Mouse (Mus musculus) cerebellum, postnatal 25 days (tissue): Measurements from ENCODE around the gene Ppp1r2.
"Not testable (repeated sequence)": the region's sequence is repeated elsewhere in the genome, so short reads cannot be mapped to it uniquely, and the experiment has no call there.

Experiments used
- DNase-seq, 2 experiments: peaks; one replicate each; pipeline ENCODE4 v3.0.0; 2021; ENCODE audit warnings: mixed read lengths in 2 of 2

The Ppp1r2 gene

DNA sequence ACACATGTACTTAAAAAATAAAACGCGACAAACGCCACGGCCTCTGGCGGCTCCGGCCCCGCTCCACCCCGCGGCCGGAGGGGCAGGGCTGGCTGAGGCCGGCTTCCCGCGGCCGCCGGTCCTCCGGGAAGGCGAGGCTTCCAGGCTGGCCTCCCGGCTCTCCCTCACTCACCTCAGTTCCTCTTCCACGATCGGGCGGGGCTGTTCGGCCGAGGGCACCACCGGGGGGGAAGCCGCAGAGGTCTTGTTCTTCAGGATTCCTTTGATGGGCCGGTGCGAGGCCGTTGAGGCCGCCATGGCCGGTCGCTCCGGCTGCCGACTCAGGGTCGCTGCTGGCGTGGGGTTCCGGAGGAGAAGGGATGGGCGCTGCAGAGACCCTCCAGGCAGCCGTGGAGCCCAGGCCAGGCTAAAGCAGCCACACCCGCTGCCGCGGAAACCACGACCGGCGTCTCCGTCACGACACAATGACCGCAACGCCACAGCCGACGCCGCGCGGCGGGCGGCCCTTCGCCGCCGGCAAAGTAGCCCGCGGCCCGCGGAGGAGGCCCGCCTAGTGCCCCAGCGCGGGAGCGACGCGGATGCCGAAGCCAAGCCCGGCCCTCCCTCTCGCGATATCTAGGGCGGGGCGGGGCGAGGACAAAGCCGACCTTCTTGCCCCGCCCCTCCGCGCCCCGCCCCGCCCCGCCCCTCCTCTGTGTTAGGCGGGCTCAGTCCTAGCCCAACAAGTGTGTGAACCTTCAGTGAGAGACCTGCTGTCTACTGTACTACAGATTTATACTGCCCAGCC, at the start of gene Ppp1r2:
TSS of gene Ppp1r2 (minus strand) at position 604 of the 787 bp plus-strand sequence.
- DNase-seq: peak; percentile 91 to 97

DNA sequence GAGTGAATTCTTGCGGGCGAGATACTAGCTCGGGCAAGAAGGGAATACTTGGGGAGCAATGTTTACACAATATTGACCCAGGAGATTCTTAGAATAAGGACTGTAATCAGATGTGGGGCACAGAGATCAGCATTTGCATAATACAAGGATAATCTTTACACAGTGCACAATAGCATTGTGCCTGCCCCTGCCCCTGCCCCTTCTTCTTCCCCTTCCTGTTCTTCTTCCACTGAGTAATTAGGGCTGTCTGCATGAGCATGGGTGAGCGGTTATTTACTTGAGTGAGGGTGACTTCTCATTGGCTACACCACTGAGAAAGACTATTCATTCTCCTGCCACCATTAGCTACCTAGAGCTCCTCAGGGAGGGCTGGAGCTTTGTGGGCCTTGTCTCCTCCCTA, 46.4 kb upstream of the Ppp1r2 start:
- no peak for DNase-seq

DNA sequence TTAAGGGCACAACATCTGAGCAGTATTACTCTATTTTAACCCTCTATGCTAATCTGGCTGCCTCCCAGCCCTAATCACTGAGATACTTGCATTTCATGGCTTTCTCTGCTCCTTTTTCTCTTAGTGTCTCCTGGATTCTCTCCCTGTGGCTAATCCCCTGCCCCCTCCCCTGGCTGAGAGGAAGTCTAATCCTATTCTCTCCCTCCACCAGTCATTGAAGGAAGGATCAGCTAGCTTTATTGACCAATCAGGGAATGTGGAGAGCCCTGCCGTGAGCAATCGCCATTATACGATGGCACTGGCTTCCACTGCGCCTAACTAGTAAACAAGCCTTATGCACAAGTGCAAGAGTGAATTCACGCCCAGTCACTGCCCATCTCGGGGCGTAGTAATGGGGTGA, 45.9 kb upstream of the Ppp1r2 start:
- no peak for DNase-seq

DNA sequence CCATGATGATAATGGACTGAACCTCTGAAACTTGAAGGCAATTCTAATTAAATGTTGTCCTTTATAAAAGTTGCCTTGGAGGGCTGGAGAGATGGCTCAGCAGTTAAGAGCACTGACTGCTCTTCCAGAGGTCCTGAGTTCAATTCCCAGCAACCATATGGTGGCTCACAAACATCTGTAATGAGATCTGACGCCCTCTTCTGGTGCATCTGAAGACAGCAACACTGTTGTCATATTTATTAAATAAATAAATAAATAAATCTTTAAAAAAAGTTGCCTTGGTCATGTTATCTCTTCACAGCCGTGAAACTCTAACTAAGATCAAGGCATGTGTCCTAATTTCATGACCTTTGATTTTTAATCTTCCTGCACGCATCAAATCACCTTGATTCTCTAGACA, 44.6 kb upstream of the Ppp1r2 start:
- not testable (repeated sequence) for DNase-seq

DNA sequence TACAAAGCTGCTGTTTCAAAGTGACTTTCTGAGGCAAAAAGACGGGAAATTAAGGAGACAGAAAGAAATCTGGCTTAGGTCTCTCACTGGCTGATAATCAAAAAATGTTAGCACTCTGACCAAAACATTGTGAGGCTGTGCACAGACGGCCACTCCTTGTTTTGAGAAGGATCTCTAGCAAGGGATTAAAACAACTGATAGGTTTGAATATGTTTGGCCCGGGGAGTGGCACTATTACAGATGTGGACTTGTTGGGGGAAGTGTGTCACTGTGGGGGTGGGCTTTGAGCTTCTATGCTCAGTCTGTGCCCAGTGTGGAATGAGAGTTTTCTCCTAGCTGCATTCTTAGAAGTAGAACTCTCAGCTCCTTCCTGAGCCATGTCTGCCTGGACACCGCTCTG, 44.2 kb upstream of the Ppp1r2 start:
- DNase-seq: no peak

DNA sequence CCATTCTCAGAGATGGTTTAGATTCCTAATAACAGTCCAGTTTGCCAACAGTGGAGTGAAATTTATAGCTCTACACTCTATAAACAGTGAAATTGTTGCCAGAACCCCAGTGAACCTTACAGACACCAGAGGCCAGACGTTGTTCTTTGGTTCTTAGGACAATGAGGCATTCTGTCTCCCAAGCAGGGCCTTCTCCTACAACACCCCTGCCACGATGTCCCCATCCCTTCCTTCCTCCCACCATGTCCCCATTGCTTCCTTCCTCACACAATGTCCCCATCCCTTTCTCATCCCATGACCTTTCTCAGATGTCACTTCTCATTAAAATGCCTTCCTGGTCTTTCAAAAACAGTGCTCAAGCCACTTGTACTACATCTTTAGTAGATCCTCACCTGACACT, 43.3 kb upstream of the Ppp1r2 start:
- no peak for DNase-seq

DNA sequence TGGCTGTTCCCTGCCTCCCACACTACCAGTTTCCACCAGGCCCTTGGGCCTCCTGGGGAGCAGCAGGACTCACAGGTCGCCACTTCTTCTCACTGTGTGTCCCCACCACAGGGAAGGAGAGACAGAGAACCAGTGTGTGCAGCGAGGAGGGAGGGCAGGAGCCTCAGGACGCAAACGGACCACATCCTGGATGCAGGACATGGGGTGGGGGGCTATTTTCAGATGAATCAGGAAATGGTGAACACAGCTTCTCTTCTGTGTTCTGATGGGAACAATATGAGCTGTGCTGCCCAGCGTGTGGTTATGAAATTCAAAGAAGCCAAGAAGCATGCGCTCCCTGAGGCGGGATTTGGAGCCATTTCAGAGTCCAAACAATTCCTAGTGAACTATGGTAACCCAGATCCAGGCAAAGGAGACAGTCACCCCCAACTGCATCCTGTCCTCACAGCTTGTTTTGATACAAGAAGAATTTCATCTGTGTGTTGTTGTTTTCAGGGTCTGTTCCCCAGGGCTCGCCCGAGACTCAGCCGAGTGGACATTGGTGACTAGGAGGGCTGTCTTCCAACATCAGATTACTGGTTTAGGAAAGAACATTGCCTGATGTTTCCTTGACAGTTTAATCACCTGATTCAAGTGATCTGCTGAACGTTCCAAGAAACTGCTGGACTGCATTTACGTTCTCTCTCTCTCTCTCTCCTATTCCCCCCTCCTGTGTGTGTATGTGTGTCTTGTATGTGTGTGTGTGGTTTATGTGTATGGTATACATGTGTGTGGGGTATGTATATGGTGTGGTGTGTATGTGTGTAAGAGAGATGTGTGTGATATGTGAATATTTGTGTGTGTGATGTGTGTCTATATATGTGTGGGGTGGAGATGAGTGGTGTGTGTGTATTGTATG, 41.4 kb upstream of the Ppp1r2 start:
- DNase-seq: not testable (repeated sequence)

DNA sequence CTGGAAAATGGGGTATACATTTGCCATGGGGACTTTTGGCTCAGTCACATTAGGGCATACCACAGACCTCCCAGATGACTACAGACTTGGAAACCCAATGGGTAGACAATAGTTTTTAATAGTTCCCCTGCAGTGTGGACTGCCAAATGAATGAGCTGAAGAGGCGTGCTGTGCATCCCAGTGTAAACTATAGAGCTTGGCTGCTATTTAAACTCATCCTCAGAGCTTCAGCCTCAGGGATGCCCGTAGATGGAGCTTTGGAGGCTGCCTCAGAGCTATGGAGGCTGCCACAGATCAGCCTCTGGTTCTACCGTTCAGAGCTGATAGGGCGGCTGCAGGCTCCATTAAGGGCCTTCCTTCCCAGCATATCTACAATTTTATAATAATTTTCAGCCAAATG, 40.2 kb upstream of the Ppp1r2 start:
- no peak for DNase-seq

DNA sequence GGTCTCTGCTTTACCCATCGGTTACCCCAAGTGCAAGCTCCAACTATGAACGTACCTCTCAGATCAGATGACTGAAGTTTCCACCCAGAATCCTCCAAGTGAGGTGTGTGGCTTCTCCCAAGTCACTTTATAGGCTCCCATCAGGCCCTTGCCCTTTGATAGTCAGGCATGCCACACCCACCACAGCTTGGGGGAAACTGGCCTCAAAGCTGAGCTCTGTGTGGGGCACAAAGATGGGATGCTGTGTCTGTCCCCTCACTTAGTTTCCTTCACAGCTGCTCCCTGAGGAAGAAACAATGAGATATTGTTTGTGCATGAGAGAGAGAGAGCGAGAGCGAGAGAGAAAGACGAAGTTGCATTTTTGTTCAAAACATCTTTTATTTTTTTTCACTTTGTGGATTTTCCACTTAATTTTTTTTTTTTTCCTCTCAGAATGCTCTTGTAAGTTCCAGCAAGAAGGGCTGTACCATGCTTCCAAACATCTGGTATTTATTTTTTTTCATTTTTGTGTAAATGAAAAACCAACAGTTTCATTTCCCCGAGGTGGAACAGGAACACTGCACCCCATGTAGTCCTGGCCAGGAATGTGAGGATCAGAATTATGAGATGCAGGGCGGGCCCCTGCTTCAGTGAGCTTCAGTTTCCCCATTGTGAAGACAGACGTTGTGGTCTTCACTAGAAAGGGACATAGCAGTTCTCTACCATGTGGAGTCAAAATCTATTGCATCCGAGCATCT, 39.6 kb upstream of the Ppp1r2 start, which contains the start of gene Apod:
TSS of gene Apod (minus strand) at position 312 of the 737 bp plus-strand sequence.
- no peak for DNase-seq

DNA sequence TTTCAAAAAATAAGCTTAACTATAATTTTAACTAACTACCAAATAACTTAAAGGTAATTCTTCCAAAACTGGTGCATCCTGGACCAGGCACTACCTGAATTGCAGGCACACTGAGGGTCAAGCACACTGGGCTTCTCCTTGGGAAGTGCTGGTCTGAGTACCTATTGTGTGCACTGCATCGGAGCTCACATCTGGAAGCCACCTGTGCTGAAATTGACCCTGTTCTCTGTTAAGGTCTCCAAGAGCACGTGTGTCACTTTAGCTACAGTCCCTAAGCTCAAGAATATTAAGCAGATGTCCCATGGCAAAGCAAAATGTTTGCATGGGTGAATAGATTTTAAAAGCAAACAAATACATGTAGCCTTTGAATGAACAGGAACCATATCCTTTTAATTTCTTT, 38.5 kb upstream of the Ppp1r2 start:
- DNase-seq: no peak

DNA sequence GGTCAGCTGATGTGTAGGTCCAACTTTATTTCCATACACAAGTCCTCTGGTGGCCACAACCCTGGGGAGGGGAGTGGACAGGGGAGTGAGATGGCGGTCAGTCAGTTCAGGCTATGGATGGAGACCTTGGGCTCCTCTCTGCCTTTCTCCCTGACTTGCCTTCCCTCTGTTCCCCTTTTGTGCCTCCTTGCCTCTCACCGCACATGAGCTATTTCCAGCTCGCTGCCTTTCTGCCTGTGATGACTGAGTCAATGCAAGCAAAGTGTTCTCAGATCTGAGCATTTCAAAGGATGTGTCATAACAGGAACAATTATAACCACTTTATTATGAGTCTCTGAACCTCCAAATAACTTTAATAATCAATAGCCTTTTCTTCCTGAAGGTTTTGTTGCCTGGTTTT, 37.2 kb upstream of the Ppp1r2 start:
- no peak for DNase-seq

DNA sequence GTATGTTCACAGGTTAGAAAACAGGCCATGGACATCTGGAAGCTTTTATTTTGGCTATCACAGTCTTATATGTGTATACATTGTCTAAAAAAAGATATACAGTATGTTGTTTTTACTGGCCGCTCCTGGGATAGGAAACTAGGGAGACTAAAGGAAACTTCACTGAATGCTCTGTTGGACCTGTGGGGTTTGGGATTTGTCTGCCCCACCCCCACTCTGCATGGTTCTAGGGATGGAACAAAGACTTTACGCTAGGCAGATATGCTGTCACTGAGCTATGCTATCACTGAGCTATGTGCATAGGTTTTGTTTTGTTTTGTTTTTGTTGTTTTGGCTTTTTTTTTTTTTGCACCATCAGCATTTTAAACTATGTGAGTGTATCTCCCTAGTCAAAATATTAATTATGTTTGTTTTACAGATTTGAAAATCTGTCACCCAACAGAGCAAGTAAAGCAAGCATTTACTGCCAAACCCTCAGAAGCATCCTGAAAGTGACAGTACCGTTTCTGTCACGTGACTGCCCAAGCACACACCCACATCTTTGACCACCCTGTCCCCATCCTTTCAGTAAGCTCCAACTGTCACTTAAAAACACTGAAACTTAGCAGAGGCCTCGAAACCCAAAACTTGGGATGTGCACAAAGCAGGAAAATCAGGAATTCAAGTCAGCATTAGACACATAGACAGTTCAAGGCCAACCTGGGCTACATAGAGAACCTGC, 30.3 kb upstream of the Ppp1r2 start:
- DNase-seq: no peak

DNA sequence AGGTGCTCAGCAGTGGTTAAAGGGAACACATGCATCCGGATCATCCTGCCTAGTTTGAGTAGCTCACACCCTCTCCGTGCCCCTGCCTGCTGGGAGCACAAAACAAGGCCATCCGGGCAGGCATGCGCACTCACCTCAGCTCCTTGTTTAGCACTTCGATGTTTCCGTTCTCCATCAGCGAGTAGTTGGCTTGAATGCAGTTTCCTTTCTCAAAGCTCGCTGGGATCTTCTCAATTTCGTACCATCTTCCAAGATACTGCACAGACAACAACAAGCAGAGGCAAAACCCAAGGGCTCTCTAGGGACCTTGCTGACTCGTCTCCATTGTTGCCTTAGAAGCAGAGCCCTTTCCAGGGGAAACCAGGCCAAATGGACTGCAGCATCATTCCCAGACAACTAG, 28.2 kb upstream of the Ppp1r2 start:
- no peak for DNase-seq

DNA sequence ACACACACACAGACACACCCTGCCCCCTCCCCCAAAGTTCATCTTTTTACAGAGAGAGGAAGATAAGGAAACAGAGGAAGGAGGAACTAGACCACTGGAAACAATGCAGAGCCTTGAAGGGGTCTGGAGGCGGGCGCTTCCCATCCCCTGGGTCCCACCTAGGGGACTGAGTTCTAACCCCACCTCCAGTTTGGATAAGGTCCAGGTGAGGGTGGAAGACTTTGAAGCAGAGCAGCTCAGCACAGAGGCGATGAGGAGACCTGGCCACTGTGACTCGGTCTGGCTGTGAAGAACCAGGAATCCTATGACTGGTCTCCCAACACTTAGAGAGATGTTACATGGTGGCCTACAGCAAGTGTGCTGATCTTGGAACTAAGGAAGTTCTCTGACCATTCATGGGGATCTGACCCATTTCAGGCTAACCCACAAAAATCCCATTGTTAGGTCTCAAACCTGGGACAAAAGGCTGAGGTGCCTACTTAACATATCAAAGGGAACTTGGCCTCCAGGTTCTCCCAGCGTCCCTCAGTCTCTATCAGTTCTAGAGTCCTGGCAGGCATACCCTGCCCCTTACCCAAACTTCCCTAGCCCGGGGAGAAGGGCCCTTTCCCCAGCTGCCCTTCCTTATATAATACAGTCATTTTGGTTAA, 25.9 kb upstream of the Ppp1r2 start:
- DNase-seq: no peak

DNA sequence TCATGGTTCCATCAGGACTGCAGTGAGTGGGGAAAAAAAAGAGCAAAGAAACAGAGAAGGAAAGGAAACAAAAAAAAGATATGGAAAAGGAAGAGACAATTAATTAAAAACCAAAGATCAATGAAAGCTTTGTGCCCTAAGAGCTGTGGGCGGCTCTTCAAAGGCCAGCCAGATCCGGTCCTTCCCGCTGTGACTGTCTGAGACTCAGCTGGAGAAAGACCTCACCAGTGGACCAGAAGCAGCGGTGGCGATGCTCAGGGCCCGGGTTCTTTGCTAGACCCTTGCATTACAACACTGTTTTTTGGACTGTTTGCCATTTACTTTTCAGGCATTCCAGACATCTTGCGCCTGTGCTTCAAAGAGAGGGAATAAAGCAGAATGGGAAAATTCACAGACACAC, 25.4 kb upstream of the Ppp1r2 start:
- no peak for DNase-seq

DNA sequence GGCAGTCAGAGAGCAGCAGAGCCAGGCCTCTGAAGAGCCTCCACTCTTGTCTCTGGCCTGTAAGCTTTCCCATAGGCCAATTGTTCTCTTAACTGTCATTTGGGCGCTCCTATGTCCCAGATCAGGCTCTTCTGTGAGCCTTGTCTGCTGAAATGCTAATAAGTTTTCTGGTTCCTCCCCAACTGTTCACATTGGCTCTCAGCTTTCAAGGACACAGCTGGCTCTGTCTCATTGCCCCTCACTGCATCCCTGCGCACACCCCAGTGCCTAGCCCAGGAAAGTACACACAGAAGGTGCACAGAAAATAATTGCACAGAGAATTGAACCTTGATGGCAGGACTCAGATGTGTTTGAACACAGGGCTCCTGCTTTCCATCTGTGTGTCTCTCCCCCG, 24.9 kb upstream of the Ppp1r2 start:
- no peak for DNase-seq

DNA sequence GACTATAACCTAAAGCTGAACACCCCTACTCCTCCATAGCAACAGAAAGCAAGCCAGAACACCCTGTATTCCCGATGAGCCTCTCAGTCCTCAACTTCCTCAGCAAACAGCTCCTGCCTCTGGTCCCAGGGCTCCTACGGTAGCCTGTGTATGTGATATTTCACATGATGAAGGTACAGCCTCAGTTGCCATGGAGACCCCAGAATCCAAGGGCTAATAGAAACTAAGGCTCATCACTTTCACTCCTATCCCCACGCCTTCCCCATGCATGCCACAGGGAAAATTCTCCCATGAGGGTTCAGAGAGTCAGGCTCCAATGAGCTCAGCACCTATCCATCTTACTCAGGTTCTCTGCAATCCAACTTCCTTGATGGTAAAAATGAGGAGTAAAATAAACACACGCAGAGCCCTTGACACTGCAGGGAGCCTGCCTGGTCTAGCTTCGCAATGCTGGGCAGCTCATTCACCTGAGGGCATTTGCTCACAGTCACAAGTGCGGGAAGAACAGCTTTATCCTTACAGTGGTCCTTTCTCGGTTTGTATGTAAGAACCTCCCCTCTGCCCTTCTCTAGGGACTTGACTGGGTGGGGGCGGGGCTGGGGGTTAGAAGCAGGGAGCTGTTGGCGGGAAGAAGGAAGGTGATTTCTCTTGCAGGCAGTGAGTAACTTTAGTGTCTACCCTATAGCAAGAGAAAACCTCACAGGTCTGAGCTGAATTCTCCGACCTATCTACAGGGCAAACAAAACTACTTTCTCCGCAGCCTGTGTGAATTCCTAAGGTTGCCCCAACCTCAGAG, 24.3 kb upstream of the Ppp1r2 start:
- DNase-seq: no peak

DNA sequence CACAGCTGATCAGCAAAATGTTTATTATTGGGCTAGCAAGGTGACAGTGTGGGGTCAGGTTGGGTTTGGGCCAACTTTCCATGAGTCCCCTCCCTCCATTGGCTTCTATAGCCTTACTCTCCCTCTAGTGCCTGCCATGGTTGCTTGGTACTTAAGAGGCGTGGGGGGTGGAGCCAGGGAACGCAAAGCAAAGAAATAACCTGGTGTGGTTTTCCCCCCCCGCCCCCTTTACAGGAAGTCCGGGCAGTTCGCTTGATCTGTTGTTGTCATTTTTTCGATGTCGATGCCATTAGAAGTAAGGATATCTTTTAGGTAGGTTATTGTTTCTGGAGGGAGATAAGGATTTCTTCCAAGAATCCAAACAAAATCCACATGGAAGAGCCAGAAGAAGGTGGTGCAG, 22.0 kb upstream of the Ppp1r2 start:
- no peak for DNase-seq

DNA sequence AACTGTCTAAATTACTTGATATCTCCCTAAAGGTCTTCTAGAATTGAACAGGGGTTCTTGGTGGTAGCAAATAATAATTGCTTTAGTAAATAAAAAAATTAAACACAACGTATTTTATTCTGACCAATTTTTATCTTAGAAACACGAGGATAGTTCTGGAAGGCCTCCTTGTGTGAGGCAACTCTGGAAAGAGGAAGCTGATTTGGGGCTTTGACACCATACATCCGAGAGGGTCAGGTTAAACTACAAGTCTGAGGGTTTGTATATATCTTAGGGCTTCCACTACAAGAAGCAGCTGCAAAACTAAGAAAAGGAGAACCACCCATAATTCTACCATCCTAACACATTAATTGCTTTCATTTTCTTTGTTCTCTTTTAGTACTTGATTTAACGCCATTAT, 18.7 kb upstream of the Ppp1r2 start:
- no peak for DNase-seq

DNA sequence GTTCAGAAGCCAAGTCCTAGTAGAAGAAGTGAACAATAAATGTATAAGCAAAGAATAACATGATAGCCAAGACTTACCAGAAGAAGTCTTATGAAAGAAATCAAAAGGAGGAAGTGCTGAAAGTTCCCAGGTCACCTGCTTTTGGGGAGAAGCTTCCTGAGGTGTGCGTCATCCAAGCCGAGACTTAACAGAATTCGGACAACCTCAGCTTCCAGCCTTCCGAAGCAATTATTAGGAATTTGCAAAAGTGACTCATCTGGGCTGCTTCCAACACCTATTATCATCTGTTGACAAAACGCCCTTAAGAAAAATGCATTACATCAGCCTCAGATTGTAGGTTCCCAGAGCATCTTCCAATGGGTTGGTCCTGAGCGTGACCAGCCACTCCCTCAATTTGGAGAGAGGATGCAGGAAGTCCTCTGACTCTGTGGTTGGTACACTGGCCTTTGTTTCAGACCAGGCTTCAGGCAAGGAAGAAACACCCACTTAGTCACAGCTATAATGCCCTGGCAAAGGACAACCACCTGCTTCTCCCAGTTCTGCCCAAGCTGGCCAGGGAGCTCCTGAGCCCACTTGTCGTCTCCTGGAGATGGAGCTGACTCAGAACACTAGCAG, 15.8 kb upstream of the Ppp1r2 start:
- no peak for DNase-seq

DNA sequence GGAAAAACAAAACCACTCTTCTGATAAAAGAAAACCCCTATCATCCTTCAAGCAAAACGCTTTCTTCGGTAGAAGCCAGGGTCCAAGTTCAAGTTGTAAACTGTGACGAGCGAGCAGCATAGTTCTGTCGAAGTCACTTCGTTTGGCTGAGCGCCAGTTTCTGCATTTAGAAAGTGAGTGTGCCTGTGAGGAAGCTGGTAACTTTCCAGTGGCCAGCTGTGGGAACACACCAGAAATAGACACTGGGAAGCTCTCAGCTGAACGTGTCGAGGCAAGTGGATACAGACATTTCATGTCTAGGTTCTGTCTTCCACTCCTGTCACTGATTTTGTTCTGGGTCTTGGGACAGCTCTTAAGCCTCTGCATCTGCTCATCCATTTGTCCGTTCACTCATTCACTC, 15.2 kb upstream of the Ppp1r2 start:
- peak in 1 of 2 experiments; percentile 28 for DNase-seq
